Mouse (Mus musculus) E14TG2a.4 (cell line): Measurements from ENCODE around the gene Uty.

Experiments
- H3K27me3 ChIP-seq: 2 replicates; pipeline ENCODE4 v1.6.1; 2014; ENCODE audit warnings: low read length, control low read depth; ENCODE audit not compliant: insufficient read depth
- H3K36me3 ChIP-seq: 2 replicates; pipeline ENCODE4 v1.6.1; 2014; ENCODE audit warnings: low read length, control low read depth; ENCODE audit not compliant: insufficient read depth
- H3K4me1 ChIP-seq: replicated peaks from 2 replicates; pipeline ENCODE4 v1.6.1; 2014; ENCODE audit warnings: low read depth, low read length, control low read depth
- H3K4me3 ChIP-seq: replicated peaks from 2 replicates; pipeline ENCODE4 v1.5.1; 2014; ENCODE audit warnings: mild to moderate bottlenecking, low read length
- H3K9me3 ChIP-seq: 2 replicates; pipeline ENCODE4 v1.6.1; 2014; ENCODE audit warnings: low read length, control low read depth
- CTCF ChIP-seq: conservative IDR thresholded peaks from 2 replicates; pipeline ENCODE4 v1.5.1; 2014; ENCODE audit warnings: low read length
- NANOG ChIP-seq: IDR thresholded peaks from 2 replicates; pipeline ENCODE4 v1.6.1; 2014; ENCODE audit warnings: borderline replicate concordance, low read length, mixed read lengths
- POU5F1 ChIP-seq: IDR thresholded peaks from 2 replicates; pipeline ENCODE4 v1.6.1; 2014; ENCODE audit warnings: low read length, borderline replicate concordance

Uty gene

DNA sequence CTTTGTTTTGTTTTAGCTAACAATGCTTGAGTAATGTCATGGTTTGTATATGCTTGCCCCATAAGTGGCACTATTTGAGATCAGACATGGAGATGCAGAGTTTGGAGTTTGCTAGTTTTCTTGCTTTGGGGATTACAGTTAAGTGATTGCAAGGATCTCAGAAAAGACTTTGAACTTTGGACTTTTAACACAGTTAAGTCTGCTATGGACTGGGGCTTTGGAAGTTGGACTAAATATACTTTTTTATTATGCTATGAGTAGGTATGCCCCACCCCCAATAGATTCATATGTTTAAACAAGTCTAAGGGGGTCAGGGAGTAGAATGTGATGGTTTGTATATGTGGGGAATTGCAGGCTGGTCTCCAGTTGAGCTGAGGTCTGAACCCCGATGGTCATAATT lies 67.1 kb downstream of the Uty start:
- TF ChIP-seq POU5F1, result no peak
- no peak for TF ChIP-seq CTCF
- no peak for TF ChIP-seq NANOG
- peaks cover 8% of the 10 kb centered on the region for H3K36me3 ChIP-seq
- peaks cover 5% of the 10 kb centered on the region; the same call in 1 of the 2 replicates for H3K4me1 ChIP-seq

DNA sequence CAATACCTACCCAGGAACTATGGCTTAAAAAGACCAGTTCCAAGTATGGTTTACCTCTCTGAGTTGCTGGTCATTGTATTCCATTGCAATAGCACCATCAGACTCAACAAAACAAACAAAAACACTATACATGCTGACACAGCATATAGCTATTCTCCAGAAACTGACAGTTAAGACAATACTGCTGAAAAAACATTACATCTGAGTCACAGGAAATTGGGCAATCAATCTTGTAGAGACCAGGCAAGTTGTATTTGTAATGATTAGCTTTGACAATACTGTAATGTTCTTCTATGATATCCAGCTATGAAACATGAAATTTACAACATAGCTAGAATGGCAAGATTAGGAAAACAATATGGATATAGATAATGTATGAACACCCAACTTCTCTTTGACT lies 82.5 kb downstream of the Uty start:
- Histone ChIP-seq H3K36me3 (peaks cover 12% of the 10 kb centered on the region), H3K4me3 (no peak overlapping the region), H3K9me3 (no peaks in the 10 kb centered on the region), H3K27me3 (no peaks in the 10 kb centered on the region), H3K4me1 (no peaks in the 10 kb centered on the region)
- TF ChIP-seq CTCF (no peak), NANOG (no peak), POU5F1 (no peak)

More for the DNA sequence above, 67.1 kb downstream of the Uty start:
- Histone ChIP-seq H3K4me3 (no peak overlapping the region), H3K27me3 (no peaks in the 10 kb centered on the region), H3K9me3 (no peaks in the 10 kb centered on the region)

DNA sequence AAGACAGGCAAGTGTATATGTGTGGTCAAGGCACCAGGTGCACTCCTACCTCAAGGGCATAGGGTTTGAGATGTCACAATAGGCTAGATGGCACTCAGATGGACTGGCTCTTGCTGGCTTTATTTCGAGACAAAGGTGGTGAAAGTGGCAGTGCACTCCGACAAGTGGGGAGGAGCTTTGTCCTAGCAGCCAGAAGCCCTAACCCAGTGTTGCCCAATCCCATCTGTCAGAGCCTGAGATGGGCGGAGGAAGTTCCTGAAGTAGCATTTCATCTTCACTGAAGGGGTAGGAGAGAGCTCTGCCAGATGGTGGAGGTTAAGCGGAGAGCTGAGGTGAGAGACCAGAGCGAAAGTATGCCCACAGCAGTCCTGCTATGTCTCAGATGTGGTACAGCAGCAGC lies 129.4 kb downstream of the Uty start:
- Histone ChIP-seq H3K4me1 (no peaks in the 10 kb centered on the region), H3K27me3 (no peaks in the 10 kb centered on the region), H3K4me3 (no peak overlapping the region), H3K9me3 (peaks cover 17% of the 10 kb centered on the region), H3K36me3 (peaks cover 30% of the 10 kb centered on the region)
- TF ChIP-seq NANOG (no peak), CTCF (no peak), POU5F1 (no peak)

DNA sequence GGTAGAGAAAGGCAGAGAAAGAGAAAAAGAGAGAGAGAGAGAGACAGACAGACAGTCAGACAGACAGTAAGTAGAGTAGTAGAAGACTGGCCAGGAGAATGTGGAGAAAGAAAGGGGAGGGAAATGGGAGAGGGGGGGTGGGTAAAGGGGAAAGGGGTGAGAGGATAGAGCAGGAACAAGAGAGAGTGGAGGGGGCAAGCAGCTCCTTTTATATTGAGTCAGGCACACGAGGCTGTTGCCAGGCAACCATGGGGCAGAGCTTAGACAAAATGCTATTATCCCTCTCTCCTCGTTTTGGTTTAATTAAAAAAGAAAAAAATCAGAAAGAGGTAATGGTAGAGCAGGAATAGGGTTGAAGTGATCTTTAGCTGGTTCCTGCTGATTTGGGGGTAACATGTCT lies 131.5 kb downstream of the Uty start:
- Histone ChIP-seq H3K36me3 (peaks cover 30% of the 10 kb centered on the region), H3K4me3 (no peak overlapping the region), H3K4me1 (no peaks in the 10 kb centered on the region), H3K9me3 (peaks cover 9% of the 10 kb centered on the region), H3K27me3 (no peaks in the 10 kb centered on the region)
- TF ChIP-seq NANOG (no peak), POU5F1 (no peak), CTCF (no peak)
